Mouse (Mus musculus) stomach, postnatal 0 days (tissue): ENCODE results near the gene Nrxn3. TPM values are rescaled to one million over a fixed set of nuclear protein-coding genes. Genes with fewer than 3 reads are reported as not detected.

Source experiments
- ATAC-seq: fragments of 200-750 bp; cut with Nextera tagmentation; 2 replicates; pipeline ENCODE4 v1.8.0; 2017; ENCODE audit not compliant: low FRiP score, low TSS enrichment
- DNase-seq: peaks from one replicate; pipeline ENCODE4 v3.0.0-alpha.2; 2016; ENCODE audit warnings: low spot score
- H3K27ac ChIP-seq: fragments of 300-500 bp; sonication (generic); replicated peaks from 2 replicates; pipeline ENCODE4 v1.5.1; 2014; ENCODE audit warnings: mild to moderate bottlenecking, control low read depth
- H3K27me3 ChIP-seq: fragments of 300-500 bp; sonication (generic); 2 replicates; pipeline ENCODE4 v1.6.1; 2014; ENCODE audit warnings: low read length; ENCODE audit not compliant: control insufficient read depth, insufficient read depth
- H3K36me3 ChIP-seq: fragments of 300-500 bp; sonication (generic); 2 replicates; pipeline ENCODE4 v1.6.1; 2014; ENCODE audit warnings: low read length, mixed read lengths; ENCODE audit not compliant: control insufficient read depth, insufficient read depth
- H3K4me1 ChIP-seq: fragments of 300-500 bp; sonication (generic); replicated peaks from 2 replicates; pipeline ENCODE4 v1.6.1; 2014; ENCODE audit warnings: antibody characterized with exemption; ENCODE audit not compliant: control insufficient read depth, insufficient read depth
- H3K4me2 ChIP-seq: fragments of 300-500 bp; sonication (generic); replicated peaks from 2 replicates; pipeline ENCODE4 v1.6.1; 2014; ENCODE audit warnings: low read depth, mild to moderate bottlenecking, control low read depth, moderate library complexity
- H3K4me3 ChIP-seq: fragments of 300-500 bp; sonication (generic); 2 replicates; pipeline ENCODE4 v1.5.1; 2014; ENCODE audit warnings: low read depth, low read length, control low read depth
- H3K9ac ChIP-seq: fragments of 300-500 bp; sonication (generic); 2 replicates; pipeline ENCODE4 v1.6.1; 2014; ENCODE audit warnings: mild to moderate bottlenecking, low read length, control low read depth, mixed read lengths
- H3K9me3 ChIP-seq: fragments of 300-500 bp; sonication (generic); 2 replicates; pipeline ENCODE4 v1.6.1; 2016; ENCODE audit warnings: low read length; ENCODE audit not compliant: control insufficient read depth
- CTCF ChIP-seq: IDR thresholded peaks from 2 replicates; pipeline ENCODE4 v1.5.1; 2016; ENCODE audit warnings: antibody characterized with exemption, low read depth, mild to moderate bottlenecking, moderate library complexity
- EP300 ChIP-seq: optimal IDR thresholded peaks from 2 replicates; pipeline ENCODE3; 2016; ENCODE audit warnings: antibody characterized with exemption
- WGBS: fragments of 180-500 bp; shearing (Covaris S2); extraction: QIAGEN DNeasy Blood & Tissue Kit; methylation state at CpG from one replicate; pipeline ENCODE4 v1.1.7; 2014; 5-methylcytosine and 5-hydroxymethylcytosine counted together
- polyA plus RNA-seq: library from polyadenylated mRNA; unstranded; fragments of >200 nt; fragmentation: Nextera tagmentation; extraction: Ambion mirVana; gene quantifications from 2 replicates; pipeline ENCODE4 v1.2.1, GENCODE M21; 2015

The Nrxn3 gene
- polyA plus RNA-seq, 1 experiment from 2014 or later, result 1.0 TPM

GRCm38 (mm10) chr12:89290736-89291574, 568.3 kb downstream of the Nrxn3 start:
- no peak for ATAC-seq
- 21% methylated on average over 4 of the region's 4 CpGs for WGBS
- no peak for TF ChIP-seq EP300
- no peak for TF ChIP-seq CTCF

GRCm38 (mm10) chr12:89302011-89302410, 579.3 kb downstream of the Nrxn3 start:
- WGBS, result 33% methylated on average over 4 of the region's 4 CpGs
- DNase-seq (peak; percentile 60), ATAC-seq (no peak)
- TF ChIP-seq CTCF, result peak; percentile 90
- TF ChIP-seq EP300, result no peak
- H3K36me3 ChIP-seq, result no peaks in the 10 kb centered on the region
- H3K27ac ChIP-seq, result no peak overlapping the region
- H3K4me1 ChIP-seq, result no peaks in the 10 kb centered on the region
- no peak overlapping the region for H3K4me2 ChIP-seq
- H3K4me3 ChIP-seq, result no peak overlapping the region
- no peaks in the 10 kb centered on the region for H3K9me3 ChIP-seq
- H3K9ac ChIP-seq, result no peak overlapping the region
- H3K27me3 ChIP-seq, result no peaks in the 10 kb centered on the region

More at GRCm38 (mm10) chr12:89290736-89291574, 568.3 kb downstream of the Nrxn3 start:
- Histone ChIP-seq H3K4me1 (no peaks in the 10 kb centered on the region), H3K27ac (no peak overlapping the region), H3K4me3 (no peak overlapping the region), H3K27me3 (no peaks in the 10 kb centered on the region), H3K4me2 (no peak overlapping the region), H3K36me3 (no peaks in the 10 kb centered on the region), H3K9me3 (no peaks in the 10 kb centered on the region), H3K9ac (no peak overlapping the region)
- DNase-seq, result no peak

- Histone ChIP-seq H3K4me3 (no peak overlapping the region), H3K27me3 (no peaks in the 10 kb centered on the region), H3K36me3 (no peaks in the 10 kb centered on the region), H3K4me1 (no peaks in the 10 kb centered on the region), H3K9me3 (no peaks in the 10 kb centered on the region), H3K27ac (no peak overlapping the region), H3K9ac (no peak overlapping the region), H3K4me2 (no peak overlapping the region)
- DNase-seq, result no peak
- no peak for ATAC-seq
- TF ChIP-seq EP300, result no peak
- TF ChIP-seq CTCF, result no peak
- WGBS, result 96% methylated on average over 1 of the region's 1 CpGs
Measured at GRCm38 (mm10) chr12:89310200-89310599, 587.5 kb downstream of the Nrxn3 start.

GRCm38 (mm10) chr12:89312586-89312985, 589.9 kb downstream of the Nrxn3 start:
- ATAC-seq, result no peak
- no peak for TF ChIP-seq EP300
- TF ChIP-seq CTCF, result peak; percentile 74
- Histone ChIP-seq H3K4me2 (no peak overlapping the region), H3K9me3 (no peaks in the 10 kb centered on the region), H3K4me3 (no peak overlapping the region), H3K27me3 (no peaks in the 10 kb centered on the region), H3K36me3 (no peaks in the 10 kb centered on the region), H3K27ac (no peak overlapping the region), H3K9ac (no peak overlapping the region), H3K4me1 (no peaks in the 10 kb centered on the region)
- DNase-seq, result peak; percentile 19
- WGBS, result 19% methylated on average over 1 of the region's 1 CpGs

GRCm38 (mm10) chr12:89325864-89326560, 603.3 kb downstream of the Nrxn3 start:
- Histone ChIP-seq H3K4me1 (no peaks in the 10 kb centered on the region), H3K9ac (no peak overlapping the region), H3K36me3 (no peaks in the 10 kb centered on the region), H3K4me3 (no peak overlapping the region), H3K4me2 (no peak overlapping the region), H3K27ac (no peak overlapping the region), H3K27me3 (no peaks in the 10 kb centered on the region), H3K9me3 (no peaks in the 10 kb centered on the region)
- 32% methylated on average over 8 of the region's 8 CpGs for WGBS
- ATAC-seq, result no peak
- DNase-seq, result no peak
- no peak for TF ChIP-seq CTCF
- no peak for TF ChIP-seq EP300
